Mouse (Mus musculus): ENCODE results near the gene Rpl23a. TPM values are rescaled to one million over a fixed set of nuclear protein-coding genes. Genes with fewer than 3 reads are reported as not detected.
"Not testable (repeated sequence)": the region's sequence is repeated elsewhere in the genome, so short reads cannot be mapped to it uniquely, and the experiment has no call there.

The Rpl23a gene
- total RNA-seq, 2 experiments from 2014 or later, result 770 to 803 TPM

GRCm38 (mm10) chr11:78152299-78153231 lies 30.8 kb downstream of the Rpl23a start:
- peak; percentile 69 to 88 for DNase-seq (ENCODE audit: low spot score in 2 of 2)

- no peak for DNase-seq (ENCODE audit: low spot score in 2 of 2)
Measured at GRCm38 (mm10) chr11:78151161-78151560, 32.2 kb downstream of the Rpl23a start.

- DNase-seq (ENCODE audit: low spot score in 2 of 2), result no peak
Measured at GRCm38 (mm10) chr11:78146707-78147543, 36.5 kb downstream of the Rpl23a start.

- no peak for DNase-seq (ENCODE audit: low spot score in 2 of 2)
Measured at GRCm38 (mm10) chr11:78146168-78146567, 37.2 kb downstream of the Rpl23a start.

GRCm38 (mm10) chr11:78143520-78143919 lies 39.9 kb downstream of the Rpl23a start:
- DNase-seq (ENCODE audit: low spot score in 2 of 2), result no peak

GRCm38 (mm10) chr11:78140665-78141064 lies 42.7 kb downstream of the Rpl23a start:
- DNase-seq (ENCODE audit: low spot score in 2 of 2), result no peak

GRCm38 (mm10) chr11:78138023-78138422 lies 45.4 kb downstream of the Rpl23a start:
- DNase-seq (ENCODE audit: low spot score in 2 of 2), result no peak

- no peak for DNase-seq (ENCODE audit: low spot score in 2 of 2)
Measured at GRCm38 (mm10) chr11:78137584-78137983, 45.8 kb downstream of the Rpl23a start.

- DNase-seq (ENCODE audit: low spot score in 2 of 2), result no peak
Measured at GRCm38 (mm10) chr11:78136132-78136531, 47.3 kb downstream of the Rpl23a start.

- not testable (repeated sequence) for DNase-seq (ENCODE audit: low spot score in 2 of 2)
Measured at GRCm38 (mm10) chr11:78135314-78135713, 48.1 kb downstream of the Rpl23a start.

GRCm38 (mm10) chr11:78134344-78134743 lies 49.0 kb downstream of the Rpl23a start:
- peak; percentile 42 to 70 for DNase-seq (ENCODE audit: low spot score in 2 of 2)

- DNase-seq (ENCODE audit: low spot score in 2 of 2), result no peak
Measured at GRCm38 (mm10) chr11:78133915-78134314, 49.5 kb downstream of the Rpl23a start.

Small RNAs within 50 kb of the gene (microRNA-seq; reads per million reads assigned to microRNA genes)
- 0.39 to 0.49 reads per million in 2 experiments for gene Mir7653

Other genes starting within 250 kb of the Rpl23a start
- 10 to 100 TPM; 52.6 to 55.4 TPM for gene Phf12, start 200.8 kb downstream of the Rpl23a start, total RNA-seq (2021)
- gene Dhrs13, start 151.3 kb downstream of the Rpl23a start, total RNA-seq (2021), result 1 to 10 TPM; 5.0 TPM
- 10 to 100 TPM; 73.6 to 75.9 TPM for gene Flot2, start 145.7 kb downstream of the Rpl23a start, total RNA-seq (2021)
- gene Eral1, start 103.2 kb downstream of the Rpl23a start, total RNA-seq (2021), result 10 to 100 TPM; 19.2 to 19.7 TPM
- gene Fam222b, start 88.9 kb downstream of the Rpl23a start, total RNA-seq (2021), result 10 to 100 TPM; 29.7 to 30.5 TPM
- gene Traf4, start 18.0 kb downstream of the Rpl23a start, total RNA-seq (2021), result 1 to 10 TPM; 8.3 to 9.8 TPM
- 1 to 10 TPM; 2.6 to 4.1 TPM for gene Nek8, start 6.9 kb downstream of the Rpl23a start, total RNA-seq (2021)
- gene Tlcd1, start 6.9 kb downstream of the Rpl23a start, total RNA-seq (2021), result 10 to 100 TPM; 16.8 to 17.5 TPM
- 10 to 100 TPM; 22.5 to 25.8 TPM for gene Rab34, start 4.8 kb upstream of the Rpl23a start, total RNA-seq (2021)
- 1 to 10 TPM; 3.4 to 4.4 TPM for gene Proca1, start 9.8 kb upstream of the Rpl23a start, total RNA-seq (2021)
- gene Sdf2, start 62.2 kb upstream of the Rpl23a start, total RNA-seq (2021), result 10 to 100 TPM; 65.5 to 71.2 TPM
- 100 to 1,000 TPM; 123 to 126 TPM for gene Supt6, start 62.4 kb upstream of the Rpl23a start, total RNA-seq (2021)
- 100 to 1,000 TPM; 183 to 188 TPM for gene 2610507B11Rik, start 78.2 kb upstream of the Rpl23a start, total RNA-seq (2021)
- gene BC030499, start 107.3 kb upstream of the Rpl23a start, total RNA-seq (2021), result 1 to 10 TPM; 7.4 TPM
- gene Spag5, start 117.9 kb upstream of the Rpl23a start, total RNA-seq (2021), result 1 to 10 TPM; 5.7 to 7.1 TPM
- 100 to 1,000 TPM; 856 to 892 TPM for gene Aldoc, start 139.4 kb upstream of the Rpl23a start, total RNA-seq (2021)
- 10 to 100 TPM; 59.0 to 62.0 TPM for gene Pigs, start 144.8 kb upstream of the Rpl23a start, total RNA-seq (2021)
- gene Unc119, start 159.9 kb upstream of the Rpl23a start, total RNA-seq (2021), result 10 to 100 TPM; 33.0 to 33.5 TPM
- not detected for gene Foxn1, start 203.0 kb upstream of the Rpl23a start, total RNA-seq (2021)
- gene Slc13a2, start 238.6 kb upstream of the Rpl23a start, total RNA-seq (2021), result not detected

Data from layer of hippocampus, adult 18-20 months (tissue).